Mouse (Mus musculus) liver, postnatal 0 days (tissue): ENCODE measurements around the gene Prdm10.

Experiments
- CTCF ChIP-seq: sonication (generic); IDR thresholded peaks from 2 replicates; pipeline ENCODE4 v1.5.1; 2016; ENCODE audit warnings: antibody characterized with exemption, low read depth
- EP300 ChIP-seq: IDR thresholded peaks from 2 replicates; pipeline ENCODE4 v1.6.1; 2016; ENCODE audit warnings: antibody characterized with exemption, low read depth, mild to moderate bottlenecking

DNA sequence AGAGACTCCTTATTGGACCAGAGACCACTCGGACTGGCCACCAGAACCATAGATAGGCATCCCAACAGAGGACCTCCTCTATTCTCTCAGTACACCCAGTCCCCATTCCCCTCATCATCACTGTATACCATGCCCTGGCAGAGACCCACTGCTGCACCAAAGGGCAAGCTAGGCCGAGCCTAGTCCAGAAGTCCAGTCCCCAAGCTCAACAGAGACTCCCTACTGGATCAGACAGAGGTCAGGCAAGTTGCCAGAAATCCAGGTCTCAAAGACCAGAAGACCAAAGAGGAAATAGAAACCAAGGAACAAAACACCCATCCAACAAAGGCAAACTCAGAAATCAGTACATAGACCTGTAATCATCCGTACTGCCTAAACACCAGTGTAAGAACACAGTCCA is 91.4 kb downstream of the Prdm10 start:
- TF ChIP-seq CTCF (no peak), EP300 (no peak)
